Mouse (Mus musculus): ENCODE measurements around the gene Kcnma1.

DNA sequence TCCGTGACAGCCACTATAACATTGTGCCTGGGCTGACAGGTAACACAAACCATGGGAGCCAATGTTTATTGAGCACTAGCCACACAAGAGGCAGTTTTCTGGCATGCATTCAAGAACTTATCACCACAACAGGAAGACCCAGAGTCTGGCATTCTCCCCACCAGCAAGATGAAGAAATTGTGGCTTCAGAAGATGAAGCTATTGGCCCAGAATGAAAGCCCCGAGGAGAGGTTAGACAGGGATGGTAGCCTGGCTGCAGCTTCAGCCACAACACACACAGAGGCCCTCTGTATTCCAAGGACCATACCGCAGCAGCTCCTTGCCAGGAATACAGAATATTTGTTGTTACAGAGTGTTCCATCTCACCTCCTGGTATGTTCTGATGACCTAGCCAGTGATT lies 221.6 kb downstream of the Kcnma1 start:
- no peak for TF ChIP-seq POLR2A (IDR thresholded peaks at IDR 0.05; ENCODE audit: insufficient read length, low read depth)
- TF ChIP-seq MAX (IDR thresholded peaks at IDR 0.05; ENCODE audit: low read depth) = no peak
- no peak for TF ChIP-seq MYOG (IDR thresholded peaks at IDR 0.05; ENCODE audit: control insufficient read depth in 1 of 3, insufficient read depth in 1 of 3, insufficient read length in 2 of 3, low read depth in 2 of 3)
- no peak for TF ChIP-seq E2F4 (IDR thresholded peaks at IDR 0.05; ENCODE audit: insufficient read depth)
- no peak for TF ChIP-seq POLR2AphosphoS2 (IDR thresholded peaks at IDR 0.05; ENCODE audit: insufficient read length, low read depth)
- TF ChIP-seq USF1 (IDR thresholded peaks at IDR 0.05; ENCODE audit: low read depth) = no peak
- TF ChIP-seq CEBPB (IDR thresholded peaks at IDR 0.05; ENCODE audit: insufficient read depth, poor library complexity, severe bottlenecking) = no peak
- TF ChIP-seq REST (IDR thresholded peaks at IDR 0.05; ENCODE audit: insufficient read depth, insufficient read length) = no peak
- TF ChIP-seq TCF12 (IDR thresholded peaks at IDR 0.05; ENCODE audit: insufficient read depth, poor library complexity, severe bottlenecking) = no peak
- no peak for TF ChIP-seq TCF3 (IDR thresholded peaks at IDR 0.05; ENCODE audit: insufficient read length, low read depth)
- no peak for TF ChIP-seq MYOD1 (IDR thresholded peaks at IDR 0.05; ENCODE audit: control insufficient read depth in 1 of 3, insufficient read length in 2 of 3, low read depth in 2 of 3)
- TF ChIP-seq SRF (IDR thresholded peaks at IDR 0.05; ENCODE audit: control insufficient read depth, insufficient read length, low read depth) = no peak
